ENCODE assay signal across 13 mouse cellular contexts in the genomic region with DNA sequence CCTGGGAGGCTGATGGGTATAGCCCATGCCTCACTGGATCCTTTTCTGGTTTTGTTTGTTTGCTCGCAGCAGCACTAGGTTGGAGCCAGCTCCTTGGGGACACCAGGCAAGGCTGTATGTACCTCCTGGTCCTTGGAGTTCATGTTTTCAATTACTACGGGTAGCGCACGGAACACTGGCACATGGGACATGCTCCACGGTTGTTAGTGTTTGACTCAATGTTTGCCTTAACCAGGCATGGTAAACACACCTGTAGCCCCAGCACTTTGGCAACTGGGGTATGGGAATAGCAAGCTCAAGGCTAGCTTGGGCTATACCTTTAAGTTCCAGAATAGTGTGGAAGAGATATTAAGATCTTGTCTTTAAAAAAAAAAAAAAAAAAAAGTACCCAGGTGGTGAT. TPM values are rescaled to one million over a fixed set of nuclear protein-coding genes. Genes with fewer than 3 reads are reported as not detected.
"Had no signal": no experiment of that assay in that cellular context is flagged by ENCODE, and none has a peak within 500 bp of the region (broad histone marks: within the 10 kb centered on the region; RNA-seq: fewer than 3 reads in every experiment).

No protein-coding gene starts in this region.

- H3K27ac ChIP-seq: limb, embryonic 12.5 days; liver, embryonic 13.5 days; lung, embryonic 15.5 days; macrophage; midbrain, embryonic 12.5 days had no signal

- H3K4me2 ChIP-seq: limb, embryonic 12.5 days; liver, embryonic 13.5 days; lung, embryonic 15.5 days; midbrain, embryonic 12.5 days had no signal

- H3K4me3 ChIP-seq: limb, embryonic 12.5 days; liver, embryonic 13.5 days; lung, embryonic 15.5 days; megakaryocyte, embryonic 14.5 days; midbrain, embryonic 12.5 days had no signal

- H3K9me3 ChIP-seq: limb, embryonic 12.5 days; liver, embryonic 13.5 days; lung, embryonic 15.5 days; midbrain, embryonic 12.5 days had no signal

- H3K4me1 ChIP-seq: lung, embryonic 15.5 days; midbrain, embryonic 12.5 days had no signal

- H3K27me3 ChIP-seq: limb, embryonic 12.5 days; liver, embryonic 13.5 days; lung, embryonic 15.5 days; midbrain, embryonic 12.5 days had no signal

- H3K36me3 ChIP-seq: limb, embryonic 12.5 days; liver, embryonic 13.5 days; lung, embryonic 15.5 days; midbrain, embryonic 12.5 days had no signal

- DNase-seq: kidney, adult 11 months; kidney, postnatal 36 days; layer of hippocampus, adult 9-11 months; layer of hippocampus, postnatal 36 days; liver, embryonic 13.5 days; lung, postnatal 14 days; thymus, postnatal 36 days had no signal

- ATAC-seq: midbrain, embryonic 16.5 days had no signal

- H3K9ac ChIP-seq: limb, embryonic 12.5 days; liver, embryonic 13.5 days; lung, embryonic 15.5 days; midbrain, embryonic 12.5 days had no signal

RNA-seq across cellular contexts. Expression of gene Wfikkn2, which starts 55.1 kb away (rescaled TPM):
- polyA plus RNA-seq: macrophage had no signal
